Mouse (Mus musculus): Measurements from ENCODE around the gene Aar2. TPM values are rescaled to one million over a fixed set of nuclear protein-coding genes. Genes with fewer than 3 reads are reported as not detected.
A peak's percentile ranks its signal among the peaks of the same experiment; 100 is the strongest.

Aar2 gene
- total RNA-seq, 2 experiments from 2014 or later = 33.3 to 34.5 TPM

DNA sequence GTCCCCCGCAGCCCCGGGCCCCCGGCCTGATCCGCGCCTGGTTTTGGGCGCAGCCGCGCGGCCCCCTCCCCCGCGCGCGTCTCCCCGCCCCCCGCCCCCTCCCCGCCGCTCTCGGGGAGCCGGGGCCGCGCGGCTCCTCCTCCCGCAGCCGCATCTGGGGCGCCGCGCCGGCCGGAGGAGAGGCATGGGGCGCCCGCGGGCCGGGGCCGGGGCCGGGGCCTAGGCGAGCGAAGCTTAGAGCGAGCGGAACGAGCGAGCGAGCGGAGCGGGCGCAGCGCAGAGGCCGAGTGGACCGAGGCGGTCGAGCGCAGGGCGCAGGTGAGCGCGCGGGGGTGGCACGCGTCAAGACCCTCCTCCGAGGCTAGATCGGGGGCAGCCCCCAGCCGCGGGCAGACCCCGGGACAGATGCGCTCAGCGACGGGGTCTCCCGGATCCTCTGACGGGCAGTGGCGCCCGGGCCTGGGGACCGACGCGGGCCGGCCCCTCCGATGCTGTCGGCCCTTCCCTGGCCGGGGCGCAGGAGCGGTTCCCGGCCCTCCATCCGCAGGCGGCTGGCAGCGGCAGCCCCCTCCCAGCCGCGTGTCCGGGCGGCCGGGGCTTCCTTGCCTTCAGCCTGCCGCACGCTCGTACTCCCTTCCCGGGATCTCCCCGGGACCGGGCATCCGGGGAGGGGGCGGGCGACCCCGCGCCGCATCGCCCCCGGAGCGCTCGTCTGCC lies 66.3 kb downstream of the Aar2 start, which contains the start of gene Dlgap4:
TSS of gene Dlgap4 (plus strand) at position 165 of the 717 bp plus-strand sequence.
- peak in 1 of 2 experiments; percentile 45 for DNase-seq (ENCODE audit: low spot score in 2 of 2)
- intact Hi-C loops (cut with DNase I) = loop anchor here (2.0 kb wide), 1 partner anchor 91 kb away; no protein-coding TSS in a partner anchor

DNA sequence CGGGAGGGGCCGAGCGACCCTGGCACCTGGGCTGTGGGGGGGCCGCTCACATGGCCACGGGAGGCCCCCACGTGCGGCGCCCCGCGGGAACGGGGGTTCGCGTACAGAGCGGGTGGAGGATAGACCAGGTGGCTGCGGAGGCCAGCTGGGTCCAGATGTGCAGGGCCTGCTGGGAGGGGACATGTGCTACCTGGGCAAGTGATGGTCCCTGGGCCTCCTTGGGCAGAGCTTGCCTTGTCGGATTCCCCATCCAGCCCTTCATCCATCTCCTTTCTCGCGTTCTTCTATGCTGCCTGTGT lies 66.8 kb downstream of the Aar2 start:
- DNase-seq (ENCODE audit: low spot score in 2 of 2) = no peak
- intact Hi-C loops (cut with DNase I) = no loop called here

DNA sequence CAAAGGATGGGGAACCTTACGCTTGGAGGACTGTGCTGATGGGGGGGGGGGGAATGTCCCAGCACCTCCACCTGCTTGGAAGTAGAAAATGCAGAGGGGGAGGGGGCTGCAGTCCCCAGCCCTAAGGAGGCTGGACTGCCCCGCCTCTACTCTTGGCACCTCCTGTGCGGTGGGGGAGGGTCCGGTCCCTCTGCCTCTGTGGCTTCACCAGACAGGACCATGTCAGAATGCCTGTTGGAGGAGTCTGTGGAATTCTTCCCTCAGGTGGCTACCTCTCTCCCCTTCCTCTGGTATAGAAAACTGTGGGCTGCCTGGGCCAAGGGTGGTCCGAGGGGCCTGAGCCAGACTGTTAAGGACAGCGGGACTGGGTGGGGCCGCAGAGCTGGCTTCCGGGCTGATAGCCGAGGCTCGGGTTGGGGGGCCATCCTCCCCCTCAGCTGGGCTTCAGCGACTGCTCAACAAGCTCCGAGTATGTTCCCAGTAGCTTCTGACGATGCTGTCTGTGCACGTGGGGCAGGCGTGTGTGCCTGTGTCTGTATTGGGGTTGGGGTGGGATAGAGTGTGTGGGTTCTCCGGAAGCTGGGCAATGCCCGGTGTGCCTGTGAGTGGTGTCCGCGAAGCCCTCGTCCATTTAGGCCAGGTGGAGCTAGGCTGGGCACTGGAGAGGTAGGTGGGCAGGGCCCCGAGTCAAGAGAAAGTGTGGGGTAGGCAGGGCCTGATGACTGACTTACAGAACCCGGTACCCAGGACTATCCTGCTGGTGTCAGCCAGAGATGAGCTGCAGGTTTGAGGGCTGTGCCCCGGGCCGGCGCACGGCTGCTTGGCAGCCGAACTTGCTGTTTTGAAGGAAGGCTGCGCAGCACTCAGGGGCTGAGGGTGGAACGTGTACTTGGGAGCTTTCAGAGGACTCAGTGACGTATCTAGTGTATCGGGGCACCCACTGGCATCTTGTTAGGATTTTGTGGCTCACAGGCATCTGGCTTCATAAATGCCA lies 67.6 kb downstream of the Aar2 start:
- intact Hi-C loops (cut with DNase I) = loop anchor here (5.0 kb wide), 1 partner anchor 37 kb away; no protein-coding TSS in a partner anchor
- DNase-seq (ENCODE audit: low spot score in 2 of 2) = peak; percentile 31 to 51

DNA sequence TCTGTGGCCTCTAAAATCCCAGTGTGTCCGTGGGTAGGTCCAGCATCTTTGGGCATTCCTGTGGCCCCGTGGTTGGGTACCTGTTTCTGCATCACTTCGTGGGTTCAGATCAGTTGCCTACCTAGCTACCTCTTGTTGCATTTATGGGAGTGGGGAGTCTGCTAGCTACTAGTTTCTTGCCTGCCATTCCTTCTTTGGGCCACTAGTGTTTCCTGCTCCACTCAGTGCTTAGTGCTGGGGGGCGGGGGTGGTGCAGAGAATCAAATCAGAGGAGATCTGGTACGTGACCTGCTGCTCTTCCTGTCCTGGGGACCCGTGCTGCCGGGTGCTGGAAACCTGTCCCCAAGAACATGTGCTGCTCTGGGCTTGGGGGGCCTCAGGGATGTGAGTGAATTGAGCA lies 69.1 kb downstream of the Aar2 start:
- intact Hi-C loops (cut with DNase I) = loop anchor here (5.0 kb wide), 1 partner anchor 36 kb away; no protein-coding TSS in a partner anchor
- DNase-seq (ENCODE audit: low spot score in 2 of 2) = no peak

DNA sequence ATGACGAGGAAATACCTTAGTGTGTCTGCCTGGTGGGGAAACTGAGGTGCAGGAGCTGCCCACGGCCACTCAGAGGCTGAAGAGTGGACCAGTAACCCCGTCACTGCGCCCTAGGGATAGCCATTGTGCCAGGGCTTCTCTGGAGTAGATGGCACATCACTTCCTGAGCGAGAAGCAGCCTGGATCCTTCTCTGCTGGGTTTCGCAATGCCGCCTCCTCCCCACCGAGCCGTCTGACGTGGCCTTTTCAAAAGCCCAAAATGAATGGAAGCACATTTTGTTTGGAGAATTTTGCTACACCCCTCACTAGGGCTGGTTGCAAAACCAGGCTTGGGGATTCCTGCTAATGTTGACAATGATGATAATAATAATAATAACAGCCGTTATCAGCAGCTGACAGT lies 70.2 kb downstream of the Aar2 start:
- peak; percentile 49 to 67 for DNase-seq (ENCODE audit: low spot score in 2 of 2)
- intact Hi-C loops (cut with DNase I) = loop anchor here (5.0 kb wide), 1 partner anchor 35 kb away; no protein-coding TSS in a partner anchor

Other genes starting within 250 kb of the Aar2 start
- 1 to 10 TPM; 3.3 to 5.5 TPM for gene Cnbd2, start 235.3 kb upstream of the Aar2 start, total RNA-seq (2021)
- 100 to 1,000 TPM in 1 of 2 experiments, 10 to 100 TPM in 1; 87.8 to 113 TPM for gene Scand1, start 234.9 kb upstream of the Aar2 start, total RNA-seq (2021)
- gene Epb41l1, start 126.7 kb upstream of the Aar2 start, total RNA-seq (2021) = 100 to 1,000 TPM; 304 to 328 TPM
- 100 to 1,000 TPM; 234 to 242 TPM for gene Dlgap4, start 66.1 kb downstream of the Aar2 start, total RNA-seq (2021)
- 10 to 100 TPM; 24.1 to 24.2 TPM for gene Myl9, start 227.8 kb downstream of the Aar2 start, total RNA-seq (2021)